Mouse (Mus musculus) bone marrow macrophage, adult 2 months (primary cell): Measurements from ENCODE around the gene Togaram1. TPM values are rescaled to one million over a fixed set of nuclear protein-coding genes. Genes with fewer than 3 reads are reported as not detected.
A peak's percentile ranks its signal among the peaks of the same experiment; 100 is the strongest.

Source experiments
- H3K27ac ChIP-seq: 2 replicates; pipeline ENCODE4 v1.5.1; 2012; ENCODE audit warnings: low read depth, low read length; ENCODE audit not compliant: insufficient read depth
- H3K4me1 ChIP-seq: 2 replicates; pipeline ENCODE4 v1.6.1; 2012; ENCODE audit warnings: low read length; ENCODE audit not compliant: control insufficient read depth, insufficient read depth
- H3K4me3 ChIP-seq: 2 replicates; pipeline ENCODE4 v1.5.1; 2012; ENCODE audit warnings: mild to moderate bottlenecking, low read length, moderate library complexity; ENCODE audit not compliant: insufficient read depth
- CTCF ChIP-seq: IDR thresholded peaks from 2 replicates; pipeline ENCODE4 v1.5.1; 2012; ENCODE audit warnings: low read depth, mild to moderate bottlenecking, low read length, moderate library complexity
- POLR2A ChIP-seq: IDR thresholded peaks from 2 replicates; pipeline ENCODE4 v1.6.1; 2012; ENCODE audit warnings: mild to moderate bottlenecking, low read depth, low read length, borderline replicate concordance
- polyA plus RNA-seq: library from polyadenylated mRNA; stranded (reverse); fragments of >200 nt; gene quantifications from 2 replicates; pipeline ENCODE4 v1.2.4, GENCODE M21; 2012; ENCODE audit not compliant: missing spikeins, insufficient read depth, insufficient read length

Togaram1 gene
- polyA plus RNA-seq, 1 experiment, result 20.5 TPM

DNA sequence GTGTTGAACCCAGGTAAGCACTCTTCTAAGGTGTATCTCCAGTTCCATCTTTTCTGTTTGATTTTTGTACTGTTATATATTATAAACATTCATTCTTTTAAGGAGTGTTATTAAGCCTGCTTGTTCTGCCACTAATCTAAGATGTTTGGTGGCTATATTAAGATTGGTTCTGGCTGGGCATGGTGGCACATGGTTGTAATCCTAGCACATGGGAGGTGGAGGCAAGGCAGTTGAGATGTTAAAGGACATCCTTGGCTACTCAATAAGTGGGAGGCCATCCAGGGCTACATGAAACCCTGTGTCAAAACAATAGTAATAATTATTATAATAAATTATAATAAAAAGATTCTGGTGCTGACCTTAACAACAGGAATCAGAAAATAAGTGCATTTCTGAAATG, 5.8 kb downstream of the Togaram1 start:
- no peak for TF ChIP-seq CTCF
- TF ChIP-seq POLR2A, result no peak
- H3K4me1 ChIP-seq, result peaks cover 20% of the 10 kb centered on the region
- no peak overlapping the region for H3K27ac ChIP-seq
- no peak overlapping the region for H3K4me3 ChIP-seq

- Histone ChIP-seq H3K4me3 (no peak overlapping the region), H3K4me1 (peaks cover 20% of the 10 kb centered on the region), H3K27ac (no peak overlapping the region)
- TF ChIP-seq POLR2A (no peak), CTCF (no peak)
These were observed 6.5 kb downstream of the Togaram1 start for GRCm38 (mm10) chr12:64972063-64972462.

- Histone ChIP-seq H3K27ac (peak overlapping the region; percentile 8; the same call in 1 of the 2 replicates), H3K4me1 (peaks cover 22% of the 10 kb centered on the region), H3K4me3 (peak overlapping the region; percentile 17)
- TF ChIP-seq POLR2A (no peak), CTCF (no peak)
These were observed 10.0 kb downstream of the Togaram1 start for GRCm38 (mm10) chr12:64975558-64975957.

DNA sequence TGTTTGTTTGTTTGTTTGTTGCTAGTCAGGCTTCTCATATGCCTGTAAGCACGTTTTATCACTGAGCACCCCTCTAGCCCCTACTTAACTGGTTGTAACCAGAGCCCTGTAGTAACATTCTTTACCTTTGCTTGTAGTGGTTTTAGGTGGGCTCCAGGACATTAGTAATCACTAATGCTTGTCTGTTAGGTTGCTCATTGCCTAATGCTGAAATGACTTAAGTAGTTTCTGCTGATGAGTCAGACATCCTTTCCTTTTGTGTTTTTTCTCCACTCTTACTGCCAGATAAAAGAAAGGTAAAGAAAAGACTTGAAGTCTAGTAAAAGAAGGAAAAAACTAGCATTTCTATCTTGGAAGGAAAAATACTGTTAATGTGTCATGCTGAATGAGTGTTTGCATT, 10.6 kb downstream of the Togaram1 start:
- H3K4me1 ChIP-seq, result peaks cover 21% of the 10 kb centered on the region
- no peak overlapping the region for H3K27ac ChIP-seq
- no peak overlapping the region for H3K4me3 ChIP-seq
- TF ChIP-seq POLR2A (no peak), CTCF (no peak)

GRCm38 (mm10) chr12:64977518-64977917, 11.9 kb downstream of the Togaram1 start:
- peaks cover 19% of the 10 kb centered on the region for H3K4me1 ChIP-seq
- H3K4me3 ChIP-seq, result no peak overlapping the region
- no peak for TF ChIP-seq CTCF
- TF ChIP-seq POLR2A, result no peak
- no peak overlapping the region for H3K27ac ChIP-seq

- Histone ChIP-seq H3K4me1 (no peaks in the 10 kb centered on the region), H3K4me3 (no peak overlapping the region), H3K27ac (no peak overlapping the region)
- no peak for TF ChIP-seq CTCF
These were observed 42.1 kb downstream of the Togaram1 start for GRCm38 (mm10) chr12:65007725-65008124.

- H3K27ac ChIP-seq, result no peak overlapping the region
- no peaks in the 10 kb centered on the region for H3K4me1 ChIP-seq
- H3K4me3 ChIP-seq, result no peak overlapping the region
- TF ChIP-seq CTCF (no peak), POLR2A (no peak)
These were observed 57.2 kb downstream of the Togaram1 start for GRCm38 (mm10) chr12:65022842-65023241.

DNA sequence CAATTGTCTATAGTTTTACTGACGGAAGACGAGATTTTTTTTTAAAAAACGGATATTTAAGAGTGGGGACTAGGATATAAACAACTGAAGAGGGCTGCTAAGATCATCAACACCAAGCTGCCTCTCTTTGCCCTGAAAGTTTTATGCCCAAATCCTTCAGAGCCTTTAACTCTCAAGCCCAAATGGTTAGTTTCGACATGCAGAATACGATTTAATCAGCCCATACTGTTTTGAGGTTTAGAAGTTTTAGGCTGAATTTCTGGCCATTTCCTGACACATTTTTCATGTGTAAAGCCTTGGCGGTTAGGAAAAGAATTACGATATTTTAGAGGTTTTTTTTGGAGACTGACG, 70.2 kb downstream of the Togaram1 start:
- peaks cover 11% of the 10 kb centered on the region for H3K4me1 ChIP-seq
- no peak for TF ChIP-seq POLR2A
- TF ChIP-seq CTCF, result no peak
- 0 out of 2 replicates have a peak overlapping the region, but pooled peaks have one; percentile 23 for H3K27ac ChIP-seq
- peak overlapping the region; percentile 100 for H3K4me3 ChIP-seq

DNA sequence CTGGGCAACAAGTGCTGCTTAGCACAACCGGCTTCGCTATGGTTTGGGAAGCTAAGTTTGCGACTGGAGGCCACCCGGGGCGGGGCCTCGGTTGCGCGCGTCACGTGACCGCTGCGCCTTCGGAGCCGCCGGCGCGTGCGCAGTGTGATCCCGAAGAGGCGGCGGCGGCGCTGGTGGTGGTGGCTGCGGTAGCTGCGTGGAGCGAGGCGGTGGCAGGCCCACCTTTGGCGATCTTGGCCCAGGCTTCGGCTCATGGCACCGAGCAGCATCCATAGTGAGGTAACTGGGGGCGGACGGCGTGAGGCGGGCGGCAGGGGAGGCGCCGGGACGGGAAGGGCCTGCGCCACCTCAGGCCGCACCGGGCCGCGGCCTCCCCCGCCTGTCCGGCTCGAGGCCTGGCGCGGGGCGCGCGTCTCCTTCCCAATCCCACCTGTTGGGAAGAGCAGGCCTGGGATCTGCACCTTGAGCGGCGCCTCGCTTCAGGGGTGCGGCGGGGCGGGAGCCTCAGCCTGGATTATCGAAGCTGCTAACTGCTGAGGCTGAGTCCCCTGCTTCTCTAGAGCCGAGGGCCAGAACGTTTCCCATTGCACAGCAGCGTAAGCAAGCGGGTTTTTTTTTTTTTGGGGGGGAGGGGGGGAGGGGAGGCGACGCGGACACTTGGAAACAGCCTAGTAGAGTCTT, 70.7 kb downstream of the Togaram1 start, which contains the start of gene Prpf39:
Gene Prpf39 (plus strand): TSS at position 144 of the 681 bp plus-strand sequence.
- peaks cover 11% of the 10 kb centered on the region for H3K4me1 ChIP-seq
- no peak for TF ChIP-seq CTCF
- TF ChIP-seq POLR2A, result peak; percentile 43; the same call in 1 of the 2 replicates
- peak within 1 kb of the TSS; percentile 87 for H3K27ac ChIP-seq
- H3K4me3 ChIP-seq, result peak within 1 kb of the TSS; percentile 100

DNA sequence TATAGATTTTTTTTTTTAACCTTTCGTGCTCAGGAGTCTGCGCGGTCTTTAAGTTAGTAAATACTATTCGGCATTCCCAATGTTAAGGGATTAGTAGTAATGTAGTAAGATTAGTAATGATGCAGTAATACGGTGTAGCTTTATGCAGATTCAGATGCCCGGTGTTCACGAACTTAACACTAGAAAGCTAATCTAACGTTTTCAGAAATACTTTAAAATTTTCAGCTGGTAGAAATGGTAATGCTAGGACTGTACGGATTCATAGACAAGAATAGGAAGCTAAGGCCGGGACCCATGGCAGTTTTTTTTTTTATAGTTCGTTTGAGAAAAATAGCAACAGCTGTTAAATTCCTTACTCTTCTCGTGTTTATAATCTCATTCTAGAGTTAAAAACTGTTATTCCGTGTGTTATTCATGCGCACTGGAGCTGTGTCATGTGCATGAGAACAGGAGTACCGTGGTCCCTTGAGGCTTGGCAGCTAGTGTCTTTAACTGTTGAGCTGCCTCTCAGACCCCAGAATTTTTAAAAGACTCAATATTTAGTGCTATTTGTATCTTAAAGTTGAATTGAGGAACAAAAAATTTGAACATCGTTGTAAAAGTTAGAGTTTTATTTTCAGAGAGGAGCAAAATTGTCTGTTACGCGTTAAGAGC, 71.4 kb downstream of the Togaram1 start:
- peaks cover 11% of the 10 kb centered on the region for H3K4me1 ChIP-seq
- TF ChIP-seq POLR2A, result no peak
- H3K27ac ChIP-seq, result peak overlapping the region; percentile 46; the same call in 1 of the 2 replicates
- H3K4me3 ChIP-seq, result peak overlapping the region; percentile 100
